Mouse (Mus musculus) forebrain, embryonic 15.5 days (tissue): Measurements from ENCODE around the gene Muc13. TPM values are rescaled to one million over a fixed set of nuclear protein-coding genes. Genes with fewer than 3 reads are reported as not detected.

Source experiments
- ATAC-seq: fragments of 200-750 bp; cut with Nextera tagmentation; replicated peaks from 2 replicates; pipeline ENCODE4 v1.8.0; 2017; ENCODE audit warnings: mild to moderate bottlenecking, moderate TSS enrichment, moderate library complexity
- H3K27ac ChIP-seq: fragments of 300-500 bp; sonication (generic); replicated peaks from 2 replicates; pipeline ENCODE4 v1.5.1; 2015; ENCODE audit warnings: mild to moderate bottlenecking, inconsistent platforms
- H3K27me3 ChIP-seq: fragments of 300-500 bp; sonication (generic); 2 replicates; pipeline ENCODE4 v1.6.1; 2015; ENCODE audit warnings: inconsistent platforms
- H3K36me3 ChIP-seq: fragments of 300-500 bp; sonication (generic); 2 replicates; pipeline ENCODE4 v1.6.1; 2015; ENCODE audit warnings: mild to moderate bottlenecking, inconsistent platforms
- H3K4me1 ChIP-seq: fragments of 300-500 bp; sonication (generic); 2 replicates; pipeline ENCODE4 v1.6.1; 2015; ENCODE audit warnings: inconsistent platforms
- H3K4me2 ChIP-seq: fragments of 300-500 bp; sonication (generic); replicated peaks from 2 replicates; pipeline ENCODE4 v1.6.1; 2015; ENCODE audit warnings: mild to moderate bottlenecking, inconsistent platforms
- H3K4me3 ChIP-seq: fragments of 300-500 bp; sonication (generic); 2 replicates; pipeline ENCODE4 v1.5.1; 2015; ENCODE audit warnings: mild to moderate bottlenecking, inconsistent platforms
- H3K9ac ChIP-seq: fragments of 300-500 bp; sonication (generic); replicated peaks from 2 replicates; pipeline ENCODE4 v1.6.1; 2015; ENCODE audit warnings: mild to moderate bottlenecking, inconsistent platforms
- H3K9me3 ChIP-seq: fragments of 300-500 bp; sonication (generic); 2 replicates; pipeline ENCODE4 v1.6.1; 2016; ENCODE audit warnings: inconsistent platforms
- WGBS: fragments of 180-500 bp; shearing (Covaris S2); methylation state at CpG from one replicate; pipeline ENCODE4 v1.1.7; 2015; ENCODE audit warnings: mixed read lengths; 5-methylcytosine and 5-hydroxymethylcytosine counted together
- polyA plus RNA-seq: library from polyadenylated mRNA; unstranded; fragments of >200 nt; fragmentation: Nextera tagmentation; extraction: Ambion mirVana; gene quantifications from 2 replicates; pipeline ENCODE4 v1.2.1, GENCODE M21; 2015

The Muc13 gene
- polyA plus RNA-seq, 1 experiment from 2014 or later, result not detected

GRCm38 (mm10) chr16:33859988-33860700 is 66.3 kb downstream of the Muc13 start:
- Histone ChIP-seq H3K4me1 (peaks cover 13% of the 10 kb centered on the region), H3K27ac (peak overlapping the region; percentile 59), H3K27me3 (no peaks in the 10 kb centered on the region), H3K36me3 (no peaks in the 10 kb centered on the region), H3K9ac (0 out of 2 replicates have a peak overlapping the region, but pooled peaks have one; percentile 21), H3K9me3 (no peaks in the 10 kb centered on the region), H3K4me2 (peak overlapping the region; percentile 28), H3K4me3 (no peak overlapping the region)
- 37% methylated on average over 14 of the region's 14 CpGs for WGBS
- ATAC-seq, result peak; percentile 93

DNA sequence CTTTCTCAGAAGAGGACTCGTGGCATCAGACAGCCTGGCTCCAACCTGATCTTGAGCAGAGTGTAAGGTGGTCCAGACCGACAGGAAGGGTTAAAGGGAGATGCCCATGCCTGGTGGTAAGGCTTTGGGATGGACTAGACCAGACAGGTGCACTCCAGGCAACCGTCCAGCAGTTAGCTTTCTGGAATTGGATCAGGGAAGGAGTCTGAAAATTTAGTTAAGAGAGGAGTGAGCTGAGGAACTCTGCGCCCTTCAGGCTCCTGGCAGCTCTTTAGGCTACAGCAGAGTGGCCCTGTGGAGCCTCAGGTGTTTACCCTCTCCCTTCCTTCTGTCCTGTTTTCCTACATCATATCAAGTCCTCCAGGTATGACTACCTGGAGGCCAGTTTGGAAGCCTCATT is 68.6 kb downstream of the Muc13 start:
- no peaks in the 10 kb centered on the region for H3K9me3 ChIP-seq
- H3K9ac ChIP-seq, result no peak overlapping the region
- peaks cover 13% of the 10 kb centered on the region for H3K4me1 ChIP-seq
- WGBS, result 84% methylated on average over 4 of the region's 4 CpGs
- H3K27me3 ChIP-seq, result no peaks in the 10 kb centered on the region
- no peaks in the 10 kb centered on the region for H3K36me3 ChIP-seq
- no peak for ATAC-seq
- H3K4me2 ChIP-seq, result no peak overlapping the region
- no peak overlapping the region for H3K4me3 ChIP-seq
- no peak overlapping the region for H3K27ac ChIP-seq

- no peak for ATAC-seq
- Histone ChIP-seq H3K27ac (no peak overlapping the region), H3K9ac (no peak overlapping the region), H3K9me3 (no peaks in the 10 kb centered on the region), H3K4me3 (no peak overlapping the region), H3K27me3 (no peaks in the 10 kb centered on the region), H3K4me2 (no peak overlapping the region), H3K36me3 (no peaks in the 10 kb centered on the region), H3K4me1 (peaks cover 13% of the 10 kb centered on the region)
- WGBS, result 77% methylated on average over 5 of the region's 5 CpGs
Measured at GRCm38 (mm10) chr16:33863208-33863751, 69.4 kb downstream of the Muc13 start.

Other genes starting within 250 kb of the Muc13 start
- 20.3 and 22.4 TPM in 2 replicates for gene Heg1, start 109.7 kb upstream of the Muc13 start, polyA plus RNA-seq
- gene Itgb5, start 35.6 kb downstream of the Muc13 start, polyA plus RNA-seq, result 10.6 and 13.3 TPM in 2 replicates
- gene Umps, start 173.0 kb downstream of the Muc13 start, polyA plus RNA-seq, result 32.9 and 34.5 TPM in 2 replicates